Mouse (Mus musculus) heart, adult 2 months (tissue): ENCODE results near the gene Ppp1r12b.

Experiments
- CTCF ChIP-seq: fragments of 200-600 bp; IDR thresholded peaks from 2 replicates; pipeline ENCODE4 v1.8.1; 2022; ENCODE audit warnings: antibody characterized with exemption, mild to moderate bottlenecking, moderate library complexity
- POLR2A ChIP-seq: fragments of 200-500 bp; IDR thresholded peaks from 2 replicates; pipeline ENCODE4 v1.6.1; 2011; ENCODE audit warnings: mild to moderate bottlenecking, low read depth, low read length, control low read depth; ENCODE audit not compliant: insufficient read depth

DNA sequence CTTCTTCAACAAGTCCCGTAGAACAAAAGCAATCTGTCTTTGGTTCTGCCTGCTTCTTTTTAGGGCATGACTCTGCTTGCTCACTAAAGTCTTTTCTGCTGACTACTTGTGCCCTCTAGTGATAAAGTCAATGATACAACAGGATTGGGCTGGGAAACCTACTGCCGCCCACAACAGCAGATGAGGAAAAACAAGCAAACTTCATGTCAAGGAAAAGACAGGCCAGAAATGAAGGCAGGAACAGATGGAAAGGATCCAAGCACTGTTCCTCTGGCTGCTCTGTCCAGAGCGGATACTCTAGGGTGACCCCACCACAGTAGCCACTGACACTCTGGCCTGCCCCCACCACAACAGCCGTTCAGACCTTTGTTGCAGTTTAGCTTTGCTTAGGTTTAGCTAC lies 126.1 kb downstream of the Ppp1r12b start:
- no peak for TF ChIP-seq POLR2A
- TF ChIP-seq CTCF: peak; percentile 68
